Mouse (Mus musculus): ENCODE measurements around the gene Ints11.

GRCm38 (mm10) chr4:155871404-155871803 lies 2.1 kb downstream of the Ints11 start:
- TF ChIP-seq FLI1 (IDR thresholded peaks at IDR 0.05; ENCODE audit: low read length) = no peak
- TF ChIP-seq GATA1 (IDR thresholded peaks at IDR 0.05; ENCODE audit: borderline replicate concordance, low read length) = no peak
